Mouse (Mus musculus) cerebellum, adult 9-10 months (tissue): Measurements from ENCODE around the gene Rhbdf2.
"Not testable (repeated sequence)": the region's sequence is repeated elsewhere in the genome, so short reads cannot be mapped to it uniquely, and the experiment has no call there.

Experiments
- DNase-seq: peaks from one replicate; pipeline ENCODE4 v3.0.0; 2022

Gene Rhbdf2

DNA sequence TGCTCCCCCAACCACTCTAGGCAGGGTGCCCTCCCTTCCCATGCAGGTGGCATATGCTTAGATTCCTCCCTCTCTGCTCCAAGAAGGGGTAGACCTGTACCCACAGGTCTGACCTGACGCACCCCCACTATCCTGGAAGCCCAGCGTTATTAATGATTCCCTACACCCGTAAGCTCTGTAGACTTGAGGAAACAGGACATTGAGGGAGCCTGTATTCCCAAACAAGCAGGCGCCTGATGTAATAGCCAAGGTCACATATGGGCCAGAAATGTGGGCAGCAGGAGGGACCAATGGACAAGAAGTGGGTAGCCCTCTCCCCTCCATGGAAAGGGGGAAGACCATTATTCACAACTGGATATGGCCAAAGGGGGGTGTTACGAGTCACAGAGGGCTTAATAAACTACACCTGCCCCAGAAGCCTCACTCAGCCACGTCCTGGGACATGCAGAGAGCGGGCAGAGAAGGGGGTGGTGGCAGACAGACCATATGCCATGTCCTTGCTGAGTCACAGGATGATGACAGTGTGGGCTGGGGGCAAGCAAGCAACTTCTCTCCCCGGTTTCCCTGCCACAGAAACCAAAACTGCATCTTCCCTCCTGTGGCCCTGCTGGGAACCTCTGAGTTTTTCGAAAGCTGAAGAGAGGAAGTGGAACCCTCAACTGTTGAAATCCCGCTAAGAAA lies 10.2 kb downstream of the Rhbdf2 start:
- no peak for DNase-seq

DNA sequence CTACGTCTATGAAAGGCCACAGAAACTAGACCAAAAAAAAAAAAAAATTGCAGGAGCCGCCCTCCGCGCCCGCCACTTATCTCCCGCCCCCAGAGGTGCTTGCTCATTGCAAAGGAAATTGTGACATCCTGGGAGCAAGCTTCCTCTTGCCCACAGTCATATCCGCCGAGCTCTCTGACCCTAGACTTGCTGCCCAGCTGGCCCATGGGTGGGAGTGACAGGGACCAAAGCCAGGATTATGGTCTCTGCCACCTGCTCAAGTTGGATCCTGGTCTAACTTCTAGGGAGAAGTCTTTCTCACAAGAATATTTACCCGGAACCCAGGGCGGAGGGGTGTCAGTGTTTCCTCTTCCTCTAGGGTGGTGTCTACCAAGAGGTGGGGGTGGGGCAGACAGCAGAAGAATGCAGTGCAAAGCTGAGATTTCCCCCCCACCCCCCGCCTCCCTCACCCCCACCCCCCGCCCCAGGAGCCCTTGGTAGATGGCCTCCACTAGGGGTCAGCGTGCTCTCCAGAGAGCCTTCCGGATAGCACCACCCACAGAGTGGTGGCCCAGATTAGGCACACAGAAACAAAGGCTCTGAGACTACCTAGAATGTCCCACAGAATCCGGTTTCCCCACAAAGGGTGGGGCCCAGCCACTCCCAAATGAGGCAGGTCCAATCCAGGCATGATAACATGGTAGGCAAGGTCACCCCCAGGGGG lies 10.9 kb downstream of the Rhbdf2 start:
- no peak for DNase-seq

DNA sequence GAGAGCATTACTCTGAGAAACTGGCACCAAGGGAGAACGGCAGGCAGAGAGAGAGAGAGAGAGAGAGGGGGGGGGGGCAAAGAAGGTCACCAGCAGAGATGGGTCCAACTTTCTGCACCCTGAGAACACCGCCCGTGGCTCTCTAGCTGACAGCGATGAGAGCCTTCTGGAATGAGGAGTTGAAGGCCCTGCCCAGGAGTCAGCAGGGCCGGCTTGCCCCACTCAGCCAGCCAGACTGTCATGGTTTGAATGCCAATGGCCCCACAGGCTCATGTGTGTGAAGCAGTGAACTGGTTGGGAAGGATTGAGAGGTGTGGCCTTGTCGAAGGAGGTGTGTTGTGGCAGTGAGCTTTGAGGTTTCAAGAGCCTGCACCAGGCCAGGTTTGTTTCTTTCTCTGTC lies 13.6 kb downstream of the Rhbdf2 start:
- DNase-seq = no peak

DNA sequence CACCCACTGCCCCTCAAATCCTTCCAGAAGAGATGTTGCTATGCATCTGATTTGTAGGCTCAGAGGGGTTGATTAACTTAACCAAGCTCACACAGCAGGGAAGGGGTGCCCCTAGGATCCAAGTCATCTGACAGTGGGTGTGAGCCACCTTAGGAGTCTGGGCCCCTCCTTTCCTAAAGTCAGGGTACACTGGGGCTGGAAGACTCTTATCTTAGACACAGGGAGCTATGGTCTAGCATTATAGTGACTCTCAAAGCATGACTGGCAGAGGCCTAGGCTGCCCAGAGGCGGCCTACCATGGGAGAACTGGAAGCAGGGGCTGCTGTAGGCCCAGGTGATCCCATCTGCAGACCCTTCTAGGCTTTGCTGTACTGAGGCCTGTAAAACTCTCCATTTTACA lies 14.3 kb downstream of the Rhbdf2 start:
- no peak for DNase-seq

- DNase-seq = no peak
Observed at GRCm38 (mm10) chr11:116611883-116612282, 14.9 kb downstream of the Rhbdf2 start.

- DNase-seq = not testable (repeated sequence)
Observed at GRCm38 (mm10) chr11:116611168-116611567, 15.7 kb downstream of the Rhbdf2 start.

DNA sequence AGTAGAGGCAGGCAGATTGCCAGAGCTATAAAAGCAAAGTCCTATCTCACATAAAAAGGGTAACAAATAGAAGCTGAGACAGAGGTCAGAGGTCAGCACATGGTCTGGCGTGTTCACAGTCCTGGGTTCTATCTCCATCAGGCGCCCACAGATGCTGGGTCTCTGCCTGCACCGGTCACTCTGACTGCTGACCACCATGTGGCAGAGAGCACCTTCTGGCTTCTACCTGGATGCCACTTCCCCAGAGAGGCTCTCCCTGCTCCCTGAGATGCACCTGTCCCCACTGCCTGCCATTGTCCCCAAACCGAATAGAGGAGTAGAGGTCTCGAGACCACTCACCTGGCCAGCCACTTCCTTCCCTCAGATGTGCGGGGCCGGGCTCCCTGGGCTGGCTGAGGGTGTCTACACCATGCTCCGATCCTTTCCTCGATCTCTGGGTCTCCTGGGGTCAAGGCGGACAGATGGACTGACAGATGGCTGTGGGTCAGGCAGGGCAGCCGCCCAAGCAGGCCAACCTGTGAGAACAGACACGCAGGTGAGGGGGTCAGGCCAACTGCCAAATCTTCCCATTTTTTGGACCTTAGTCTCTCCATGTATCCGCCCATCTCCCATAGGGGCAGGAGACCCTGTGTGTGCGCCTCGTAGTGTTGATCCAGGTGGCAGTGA lies 16.7 kb downstream of the Rhbdf2 start:
- peak; percentile 96 for DNase-seq

GRCm38 (mm10) chr11:116607717-116608116 lies 19.1 kb downstream of the Rhbdf2 start:
- no peak for DNase-seq

GRCm38 (mm10) chr11:116604097-116604496 lies 22.7 kb downstream of the Rhbdf2 start:
- DNase-seq = no peak

DNA sequence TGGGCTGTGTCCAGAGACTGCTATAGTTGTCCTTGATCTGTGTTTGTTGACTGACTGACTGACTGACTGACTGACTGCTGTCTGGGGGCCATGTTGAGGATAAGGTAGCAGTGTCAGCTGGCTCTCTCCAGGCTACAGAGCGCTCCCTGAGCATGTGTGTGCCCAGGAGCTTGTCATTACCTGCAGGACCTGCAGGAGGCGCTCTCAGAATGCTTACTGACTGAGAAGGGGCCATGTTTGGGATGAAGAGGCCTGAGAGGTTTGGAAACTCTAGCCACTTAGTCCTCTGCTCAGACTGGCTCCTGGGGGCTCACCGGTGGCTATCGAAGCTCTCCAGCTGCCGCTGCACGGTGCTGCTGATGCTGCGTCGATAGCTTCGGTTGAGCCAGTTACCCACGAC lies 23.5 kb downstream of the Rhbdf2 start:
- DNase-seq = no peak

GRCm38 (mm10) chr11:116602043-116602442 lies 24.8 kb downstream of the Rhbdf2 start:
- DNase-seq = no peak

- no peak for DNase-seq
Observed at GRCm38 (mm10) chr11:116601166-116601565, 25.7 kb downstream of the Rhbdf2 start.

GRCm38 (mm10) chr11:116599230-116599629 lies 27.6 kb downstream of the Rhbdf2 start:
- no peak for DNase-seq

DNA sequence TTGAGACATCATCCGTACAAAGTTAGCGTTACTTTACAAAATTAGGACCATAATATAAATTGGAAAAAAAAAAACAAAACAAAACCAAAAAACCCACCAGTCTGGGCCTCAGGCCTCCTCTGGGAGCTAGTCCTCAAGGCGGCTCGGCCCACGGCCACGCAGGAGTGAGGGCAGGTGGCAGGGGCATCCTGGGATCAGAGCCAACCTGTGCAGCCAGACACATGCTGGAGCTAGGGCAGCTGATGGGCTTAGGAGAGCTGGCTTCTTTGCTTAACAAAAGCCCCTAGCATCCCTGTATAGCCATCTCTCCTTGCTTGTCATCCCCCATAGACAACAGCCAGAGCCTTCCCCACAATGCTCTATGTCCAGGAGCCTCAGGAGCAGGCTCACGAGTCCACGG lies 28.6 kb downstream of the Rhbdf2 start:
- no peak for DNase-seq

- no peak for DNase-seq
Observed at GRCm38 (mm10) chr11:116596766-116597165, 30.1 kb downstream of the Rhbdf2 start.

GRCm38 (mm10) chr11:116593345-116593744 lies 33.5 kb downstream of the Rhbdf2 start:
- no peak for DNase-seq

GRCm38 (mm10) chr11:116592428-116592827 lies 34.4 kb downstream of the Rhbdf2 start:
- peak; percentile 100 for DNase-seq

DNA sequence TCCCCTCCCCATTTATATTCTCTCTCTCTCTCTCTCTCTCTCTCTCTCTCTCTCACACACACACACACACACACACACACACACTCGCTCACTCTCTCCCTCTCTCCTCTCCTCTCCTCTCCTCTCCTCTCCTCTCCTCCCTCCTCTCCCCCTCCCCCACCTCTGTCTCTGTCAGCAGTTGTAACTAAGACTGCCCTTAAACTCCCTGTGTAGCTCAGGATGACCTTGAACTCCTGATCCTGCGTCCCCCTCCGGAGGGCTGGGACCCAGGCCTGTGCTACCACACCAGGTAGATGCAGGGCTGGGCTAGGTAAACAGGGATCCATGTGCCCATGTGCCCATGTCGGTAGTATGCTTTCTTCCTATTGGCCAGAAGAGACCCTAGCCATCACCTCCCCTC lies 35.2 kb downstream of the Rhbdf2 start:
- DNase-seq = no peak

DNA sequence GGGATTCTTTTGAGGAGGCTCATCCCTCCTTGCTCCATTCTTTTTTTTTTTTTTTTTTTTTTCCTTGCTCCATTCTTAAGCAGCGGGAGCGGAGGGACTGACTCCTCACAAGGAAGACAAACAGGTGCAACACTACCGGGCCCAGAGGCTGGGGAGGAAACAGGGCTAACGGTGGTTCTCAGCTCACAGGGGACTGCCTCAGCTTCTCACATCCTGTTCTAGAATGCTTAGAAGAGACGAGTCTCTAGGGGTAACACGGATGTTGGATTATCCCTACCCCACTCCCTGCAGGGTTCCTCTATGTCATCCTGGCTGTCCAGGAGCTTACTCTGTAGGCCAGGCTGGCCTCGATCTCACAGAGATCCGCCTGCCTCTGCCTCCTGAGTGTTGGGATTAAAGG lies 37.2 kb downstream of the Rhbdf2 start:
- DNase-seq = no peak

DNA sequence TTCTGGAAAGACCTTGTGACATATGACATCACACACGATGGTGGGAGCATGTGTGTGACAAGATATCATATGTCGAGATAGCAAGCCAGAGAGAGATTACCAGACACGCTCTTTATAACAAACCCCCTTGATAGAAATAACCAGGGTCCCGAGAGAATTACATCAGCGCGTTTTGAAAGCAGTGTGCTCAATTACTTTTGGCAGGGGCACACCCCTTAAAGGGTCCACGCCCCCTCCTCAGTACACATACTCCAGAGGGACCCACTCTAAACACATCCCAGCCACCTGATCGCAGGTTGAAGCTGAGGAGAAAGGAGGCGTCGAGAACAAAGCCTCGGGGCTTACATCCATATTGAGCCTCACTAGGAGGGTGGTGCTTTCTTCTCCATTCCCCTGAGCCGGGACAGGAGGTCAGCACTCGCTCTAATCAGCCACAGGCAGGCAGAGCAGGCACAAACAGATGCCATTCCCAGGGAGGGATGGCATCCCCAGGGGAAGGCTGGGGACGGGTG lies 37.7 kb downstream of the Rhbdf2 start:
- no peak for DNase-seq

GRCm38 (mm10) chr11:116586801-116587631 lies 39.8 kb downstream of the Rhbdf2 start:
- peak; percentile 81 for DNase-seq

- DNase-seq = no peak
Observed at GRCm38 (mm10) chr11:116586310-116586709, 40.5 kb downstream of the Rhbdf2 start, which contains the start of gene Aanat. Aanat (plus strand) TSS chr11:116586432.

GRCm38 (mm10) chr11:116585682-116586081 lies 41.1 kb downstream of the Rhbdf2 start:
- no peak for DNase-seq
